Mouse (Mus musculus): ENCODE results near the gene Vamp2.

Vamp2 gene

DNA sequence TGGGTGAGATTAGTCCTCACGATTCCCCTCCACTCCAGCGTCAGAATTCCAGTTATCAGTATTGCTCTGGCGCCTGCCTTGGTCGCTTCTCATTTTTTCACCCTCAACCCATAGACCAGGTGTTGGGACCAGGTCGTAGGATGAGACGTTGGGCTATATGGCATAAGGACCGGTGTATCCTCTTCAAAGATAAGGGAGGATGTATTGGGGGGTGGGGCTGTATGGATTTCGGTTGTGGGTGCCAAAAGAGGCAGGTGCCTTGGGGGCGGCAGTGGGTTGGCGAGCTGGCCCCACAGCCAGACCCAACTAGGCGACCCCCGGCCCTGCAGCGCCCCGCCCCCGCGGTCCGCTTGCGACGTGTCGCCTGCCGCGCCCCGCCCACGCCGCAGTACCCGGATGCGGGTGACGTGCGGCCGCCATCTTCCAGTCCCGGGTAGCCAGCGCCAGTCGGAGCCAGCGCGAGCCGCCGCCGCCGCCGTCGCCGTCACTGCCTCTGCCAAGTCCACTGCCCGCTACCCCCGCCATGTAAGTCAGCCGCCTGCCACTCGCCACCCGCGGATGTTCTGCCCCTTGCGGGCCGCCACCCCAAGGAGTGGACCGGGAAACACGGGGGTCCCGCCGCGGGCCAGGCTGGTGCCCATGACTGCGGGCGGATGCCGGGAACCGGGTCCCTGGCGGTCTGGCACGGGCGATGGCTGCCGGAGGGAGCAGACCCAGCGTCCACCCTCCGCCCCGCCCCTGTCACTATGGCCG lies at the start of gene Vamp2:
Gene Vamp2, plus strand, starts transcription at position 388 of the 753 bp plus-strand sequence.
- peak; percentile 86 to 87 for DNase-seq (ENCODE audit: low spot score in 2 of 2)

DNA sequence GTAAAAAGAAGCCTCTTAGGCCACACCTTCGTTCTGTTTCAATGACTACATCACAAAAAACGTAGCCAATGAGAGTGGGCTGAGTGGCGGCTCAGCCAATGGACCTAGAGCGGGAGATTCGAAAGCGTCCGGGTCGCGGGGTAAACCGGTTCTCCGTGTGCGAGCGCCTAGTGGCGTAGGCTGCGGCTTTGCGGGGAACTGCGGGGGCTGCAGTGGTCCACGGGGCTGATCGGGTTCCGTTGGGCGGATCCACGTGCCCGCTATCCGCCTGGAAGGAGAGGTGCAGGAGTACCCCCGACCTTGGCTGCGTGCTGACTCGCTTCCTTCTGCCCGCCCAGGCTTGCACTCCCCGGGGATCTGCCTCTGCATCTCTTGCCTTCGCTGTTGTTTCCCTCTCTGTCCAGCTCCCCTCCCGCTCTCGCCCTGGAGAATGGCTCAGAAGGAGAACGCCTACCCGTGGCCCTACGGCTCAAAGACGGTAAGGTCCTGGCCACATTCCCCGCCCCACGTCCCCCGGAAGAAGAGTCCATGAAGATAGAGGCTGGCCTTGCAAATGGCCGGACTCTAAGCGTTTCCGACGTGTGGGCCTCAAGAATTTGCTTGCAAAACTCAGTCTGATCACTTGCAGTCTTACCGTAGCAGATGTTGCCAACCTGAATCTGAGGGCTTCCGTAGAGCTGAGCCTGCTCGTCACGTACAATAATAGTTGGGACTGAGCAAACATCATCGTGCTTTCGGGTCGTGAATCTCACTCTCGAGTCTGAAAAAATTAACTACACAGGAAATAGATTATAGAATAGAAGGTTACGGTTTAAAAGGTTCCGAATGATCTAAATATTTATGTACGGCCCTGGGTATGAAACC lies 42.5 kb upstream of the Vamp2 start, which contains the start of gene Aurkb:
Gene Aurkb, plus strand, starts transcription at position 117 of the 864 bp plus-strand sequence.
- peak; percentile 63 to 77 for DNase-seq (ENCODE audit: low spot score in 2 of 2)

DNA sequence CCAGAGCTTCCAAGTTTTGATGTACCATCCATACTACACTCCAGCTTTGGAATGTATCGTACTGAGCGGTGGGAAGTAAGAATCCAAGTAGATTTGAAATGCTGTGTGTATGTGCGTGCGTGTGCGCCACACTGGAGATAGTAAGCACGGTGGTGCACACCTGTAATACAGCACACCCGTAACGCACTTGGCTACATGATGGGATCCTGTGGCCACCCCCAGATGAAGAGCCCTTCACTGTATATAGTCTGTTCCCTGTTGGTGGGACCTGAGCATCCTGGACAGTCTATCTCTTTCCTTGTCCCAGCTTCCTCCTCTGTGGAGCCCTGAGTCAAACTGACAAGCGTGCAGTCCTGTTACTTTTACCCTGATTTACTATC lies 41.9 kb upstream of the Vamp2 start:
- DNase-seq (ENCODE audit: low spot score in 2 of 2), result no peak

DNA sequence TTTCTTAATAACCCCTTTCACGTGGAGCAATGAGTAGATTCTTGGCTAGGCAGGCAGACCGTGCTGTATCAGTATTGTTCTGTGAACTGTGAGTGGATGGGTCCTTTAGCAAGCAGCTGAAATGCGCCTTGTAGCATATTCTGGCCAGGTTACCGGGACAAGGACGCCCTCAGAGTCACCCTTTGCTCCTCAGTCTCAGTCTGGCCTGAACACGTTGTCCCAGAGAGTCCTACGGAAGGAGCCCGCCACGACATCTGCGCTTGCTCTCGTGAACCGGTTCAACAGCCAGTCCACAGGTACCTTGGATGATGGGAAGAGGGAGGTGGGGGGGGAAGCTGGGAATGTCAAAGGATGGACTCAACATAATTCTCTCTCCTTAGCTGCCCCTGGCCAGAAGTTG lies 40.7 kb upstream of the Vamp2 start:
- DNase-seq (ENCODE audit: low spot score in 2 of 2), result no peak

DNA sequence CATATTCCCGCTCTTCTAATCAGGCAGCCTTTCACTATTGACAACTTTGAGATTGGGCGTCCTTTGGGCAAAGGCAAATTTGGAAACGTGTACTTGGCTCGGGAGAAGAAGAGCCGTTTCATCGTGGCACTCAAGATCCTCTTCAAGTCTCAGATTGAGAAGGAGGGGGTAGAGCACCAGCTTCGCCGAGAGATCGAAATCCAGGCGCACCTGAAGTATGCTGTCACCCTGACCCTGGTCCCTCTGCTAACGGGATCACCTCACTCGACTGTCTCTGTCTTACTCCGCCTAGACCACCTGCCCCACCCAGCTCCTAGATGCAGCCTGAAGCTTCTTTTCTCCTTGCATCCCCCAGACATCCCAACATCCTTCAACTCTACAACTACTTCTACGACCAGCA lies 40.1 kb upstream of the Vamp2 start:
- no peak for DNase-seq (ENCODE audit: low spot score in 2 of 2)

DNA sequence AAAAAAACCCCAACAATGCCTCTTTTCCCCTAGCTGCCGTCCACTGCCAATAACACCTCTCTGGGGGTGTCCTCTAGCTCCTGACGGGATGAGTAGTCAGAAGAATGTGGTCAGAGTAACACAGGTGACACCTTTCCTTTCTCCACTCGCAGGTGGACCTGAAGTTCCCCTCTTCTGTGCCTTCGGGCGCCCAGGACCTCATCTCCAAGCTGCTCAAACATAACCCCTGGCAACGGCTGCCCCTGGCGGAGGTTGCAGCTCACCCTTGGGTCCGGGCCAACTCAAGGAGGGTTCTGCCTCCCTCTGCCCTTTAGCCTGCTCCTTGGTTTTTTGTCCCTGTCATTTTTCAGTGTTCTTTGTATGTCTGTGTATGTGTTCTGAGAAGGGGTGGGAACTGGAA lies 37.5 kb upstream of the Vamp2 start:
- no peak for DNase-seq (ENCODE audit: low spot score in 2 of 2)

DNA sequence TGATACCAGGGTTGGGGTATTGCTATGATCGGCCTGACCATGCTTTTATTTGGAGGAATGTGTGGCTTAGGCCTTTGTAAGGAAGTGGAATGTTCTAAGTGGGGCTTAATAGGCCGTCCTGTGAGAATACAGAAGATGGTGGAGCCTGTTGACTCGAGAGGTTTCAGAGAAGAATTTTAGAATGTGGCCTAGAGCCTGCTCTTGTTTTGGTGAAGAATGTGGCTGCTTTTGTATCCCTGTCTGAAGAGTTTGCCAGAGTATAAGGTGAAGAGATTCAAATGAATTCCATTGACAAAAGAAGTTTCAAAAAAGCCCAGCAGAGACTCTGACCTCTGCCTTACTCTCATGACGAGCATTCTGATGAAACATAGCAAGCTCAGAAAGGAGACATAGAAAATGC lies 36.5 kb upstream of the Vamp2 start:
- no peak for DNase-seq (ENCODE audit: low spot score in 2 of 2)

DNA sequence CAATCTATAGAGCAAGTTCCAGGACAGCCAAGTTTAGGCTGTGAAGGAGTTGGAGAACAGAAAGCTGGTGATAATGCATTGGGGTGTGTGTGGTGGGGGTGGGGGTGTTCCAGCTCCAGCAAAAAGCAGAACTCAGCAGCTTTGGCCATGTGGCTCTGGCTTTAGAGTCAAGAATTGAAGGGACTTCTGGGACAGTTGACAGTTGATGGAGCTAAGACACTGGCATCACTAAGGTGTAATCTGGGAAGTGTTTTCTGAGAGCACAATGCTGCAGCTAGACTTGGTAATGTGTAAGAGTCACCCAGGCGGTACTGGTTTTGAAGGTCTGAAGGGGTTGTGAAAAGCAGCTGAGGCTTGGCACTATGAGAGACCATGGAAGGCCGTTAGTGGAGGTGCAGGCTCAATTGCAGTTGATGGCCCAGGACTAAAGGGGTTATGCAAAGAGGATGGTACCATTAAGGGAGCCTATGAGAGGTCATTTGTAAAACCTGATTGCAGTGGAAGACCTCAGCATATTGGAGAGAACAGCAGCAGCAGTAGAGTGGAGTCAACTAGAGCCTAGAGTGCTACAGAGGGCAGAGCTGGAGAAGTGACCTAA lies 35.4 kb upstream of the Vamp2 start:
- no peak for DNase-seq (ENCODE audit: low spot score in 2 of 2)

DNA sequence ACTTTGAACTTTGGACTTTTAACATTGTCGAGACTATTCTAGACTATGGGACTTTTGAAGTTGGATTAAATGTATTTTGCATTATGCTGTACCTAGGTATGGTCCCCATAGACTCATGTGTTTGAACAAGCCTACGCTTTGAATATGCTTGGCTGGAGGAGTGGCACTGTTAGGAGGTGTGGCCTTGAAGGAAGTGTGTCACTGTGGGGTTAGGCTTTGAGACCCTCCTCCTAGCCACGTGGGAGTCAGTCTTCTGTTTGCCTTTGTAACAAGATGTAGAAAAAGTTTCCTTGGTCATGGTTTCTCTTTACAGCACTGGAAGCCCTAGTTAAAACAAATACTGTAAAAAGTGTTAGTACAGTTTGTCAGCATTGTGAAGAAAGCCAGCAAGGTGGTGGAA lies 34.4 kb upstream of the Vamp2 start:
- DNase-seq (ENCODE audit: low spot score in 2 of 2), result no peak

DNA sequence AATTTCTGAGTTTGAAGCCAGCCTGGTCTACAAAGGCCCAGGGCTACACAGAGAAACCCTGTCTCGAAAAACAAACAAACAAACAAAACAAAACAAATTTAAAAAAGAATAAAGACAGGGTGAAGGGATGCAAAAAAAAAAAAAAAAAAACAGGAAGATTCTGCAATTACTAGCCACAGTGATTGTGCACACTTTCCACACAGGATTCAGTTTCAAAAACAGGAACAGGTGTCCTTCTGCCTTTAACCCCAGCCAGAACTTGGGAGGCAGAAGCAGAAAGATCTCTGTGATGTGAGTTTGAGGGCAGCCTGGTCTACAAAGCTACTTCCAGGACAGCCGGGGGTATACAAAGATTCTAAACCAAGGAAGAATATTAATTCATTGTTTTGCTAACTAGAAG lies 30.0 kb upstream of the Vamp2 start:
- no peak for DNase-seq (ENCODE audit: low spot score in 2 of 2)

DNA sequence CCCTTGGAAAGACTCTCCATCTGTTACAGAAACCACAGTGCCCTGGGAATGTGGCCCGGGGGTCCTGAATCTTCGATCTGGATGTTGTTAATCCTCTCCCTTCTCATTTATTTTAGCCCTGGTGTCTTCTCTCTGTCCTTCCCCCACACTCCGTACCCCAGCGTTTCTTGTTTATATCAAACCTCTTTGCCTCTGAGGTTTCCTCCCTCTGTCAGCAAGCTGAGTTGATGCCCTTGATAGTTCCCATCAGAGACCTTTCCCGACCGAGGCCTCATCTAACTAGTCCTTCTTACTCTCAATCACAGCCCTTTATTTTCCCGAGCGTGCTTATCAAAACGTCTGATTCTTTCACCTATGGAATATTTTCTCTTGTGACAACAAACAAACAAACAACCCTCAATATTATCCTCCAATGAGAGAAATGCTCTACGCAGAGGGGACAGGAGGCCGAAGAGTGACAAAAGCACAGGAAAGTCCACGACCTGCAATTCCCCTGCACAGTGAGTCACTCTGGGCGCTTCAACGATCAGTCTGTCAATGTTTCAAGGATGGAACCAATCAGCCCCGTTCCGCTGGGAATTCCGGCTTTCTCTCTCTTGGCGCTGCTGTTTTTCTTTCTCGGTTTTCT lies 29.4 kb upstream of the Vamp2 start:
- DNase-seq (ENCODE audit: low spot score in 2 of 2), result no peak

DNA sequence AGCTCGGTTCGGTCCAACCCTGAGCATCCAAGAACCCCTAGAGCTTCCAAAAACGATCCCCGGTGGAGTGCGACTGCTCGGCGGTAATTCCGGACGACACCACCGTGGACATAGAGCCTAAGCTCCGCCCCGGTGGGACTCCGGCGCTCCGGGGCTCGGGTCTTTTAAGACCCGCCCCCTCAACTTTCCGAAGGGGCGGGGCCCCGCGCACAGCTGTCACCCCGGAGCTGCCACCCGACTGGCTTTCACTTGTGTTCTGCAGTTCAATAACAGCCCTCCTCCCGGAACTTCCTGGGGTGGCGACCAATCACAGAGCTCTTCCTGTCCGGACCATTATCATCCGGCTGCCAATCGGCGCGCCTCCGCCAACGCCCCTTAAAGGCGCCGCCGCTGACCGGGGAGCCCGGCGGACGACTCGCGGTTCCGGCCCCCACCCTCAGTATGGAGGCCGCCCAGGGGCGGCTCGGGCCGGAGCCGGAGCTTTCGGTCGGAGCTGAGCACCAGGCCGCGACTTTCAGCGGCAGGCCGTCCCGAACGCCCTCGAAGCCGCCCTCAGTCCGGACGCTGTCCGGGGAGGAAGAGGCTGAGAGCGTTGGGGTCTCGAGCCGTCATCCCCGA lies 28.8 kb upstream of the Vamp2 start, which contains the start of gene Borcs6:
Gene Borcs6, plus strand, starts transcription at position 361 of the 618 bp plus-strand sequence.
- peak; percentile 88 to 94 for DNase-seq (ENCODE audit: low spot score in 2 of 2)

DNA sequence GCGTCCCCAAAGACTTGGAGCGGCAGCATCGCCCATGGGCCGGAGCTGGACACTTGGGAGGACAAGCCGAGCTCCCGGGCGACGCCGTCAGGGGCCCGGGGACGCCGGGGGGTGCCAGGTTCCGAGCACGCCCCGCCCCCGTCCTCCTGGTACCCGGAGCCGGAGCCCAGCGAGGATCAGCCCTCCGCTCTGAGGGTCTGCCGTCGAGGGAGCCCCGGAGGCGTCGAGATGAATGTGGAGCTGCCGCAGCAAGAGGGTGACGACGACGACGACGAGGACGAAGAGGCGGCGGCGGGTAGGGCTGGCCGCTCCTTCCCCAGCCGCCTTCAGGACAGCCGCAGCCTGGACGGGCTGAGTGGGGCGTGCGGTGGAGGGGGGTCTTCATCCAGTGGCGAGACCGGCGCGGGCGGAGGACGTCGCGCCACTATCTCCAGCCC lies 28.3 kb upstream of the Vamp2 start:
- no peak for DNase-seq (ENCODE audit: low spot score in 2 of 2)

DNA sequence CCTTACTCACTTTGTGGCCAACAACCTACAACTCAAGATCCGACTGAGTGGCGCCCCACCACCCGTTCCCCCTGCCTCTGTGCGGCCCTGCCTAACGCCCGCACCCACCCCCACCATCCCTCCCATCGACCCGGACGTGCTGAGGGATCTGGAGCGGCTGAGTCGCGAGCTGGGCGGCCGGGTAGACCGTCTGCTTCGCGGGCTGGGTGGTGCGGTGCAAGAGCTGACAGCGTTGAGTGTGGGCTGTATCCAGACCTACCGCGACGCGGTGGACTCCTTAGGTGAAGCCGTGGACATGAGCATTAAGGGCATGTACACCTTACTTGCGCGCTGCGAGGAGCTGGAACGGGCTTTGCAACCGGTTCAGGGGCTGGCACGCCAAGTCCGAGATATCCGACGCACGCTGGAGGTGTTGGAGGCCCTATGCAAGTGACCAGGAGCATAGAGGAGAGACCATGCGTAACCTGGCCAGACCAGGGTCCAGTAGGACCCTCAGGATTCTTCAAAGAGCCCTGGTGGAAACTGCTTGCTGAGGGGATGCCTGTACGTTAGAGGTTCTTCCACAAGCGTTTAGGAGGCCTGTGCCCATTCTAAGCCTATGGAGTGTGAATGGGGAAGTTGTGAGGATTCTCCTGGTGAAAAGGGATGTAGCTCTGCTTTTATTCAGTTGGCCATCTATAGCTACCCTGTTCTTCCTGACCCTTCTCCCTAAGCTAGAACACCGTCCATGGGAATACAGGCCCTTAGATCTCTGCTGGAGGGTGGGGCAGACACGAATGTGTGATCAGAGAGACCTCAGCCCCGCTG lies 27.6 kb upstream of the Vamp2 start:
- peak in 1 of 2 experiments; percentile 32 for DNase-seq (ENCODE audit: low spot score in 2 of 2)

DNA sequence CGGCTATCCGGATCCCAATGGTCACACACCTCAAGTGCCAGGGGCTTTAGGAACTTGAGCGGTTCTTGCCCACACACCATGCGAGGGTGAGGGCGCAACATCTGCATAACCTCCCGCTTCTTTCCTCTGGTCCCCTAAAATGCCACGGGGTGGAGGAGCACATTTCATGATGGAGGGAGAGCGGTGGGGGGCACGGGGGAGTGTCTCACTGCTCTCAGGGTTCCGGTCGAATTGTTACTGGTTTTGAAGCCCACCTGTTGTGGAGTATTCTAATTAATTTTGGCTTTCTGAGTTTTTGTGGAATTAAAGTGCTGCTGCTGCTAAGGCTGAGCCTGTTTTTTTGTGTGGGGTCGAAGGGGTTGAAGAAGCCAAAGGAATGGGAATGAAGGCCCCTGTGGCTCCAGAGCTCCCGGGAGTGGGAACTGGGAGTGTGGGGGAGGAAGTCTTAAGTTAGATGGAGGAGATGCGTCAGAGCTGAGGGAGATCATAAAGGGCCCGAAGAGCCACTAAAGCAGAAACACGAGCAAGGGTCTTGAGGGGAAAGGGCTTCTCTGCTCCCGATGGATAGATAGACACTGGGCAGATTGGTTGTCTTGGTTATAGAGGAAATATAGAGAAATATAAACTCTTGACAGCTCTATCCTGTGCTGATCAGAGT lies 26.9 kb upstream of the Vamp2 start:
- DNase-seq (ENCODE audit: low spot score in 2 of 2), result no peak

DNA sequence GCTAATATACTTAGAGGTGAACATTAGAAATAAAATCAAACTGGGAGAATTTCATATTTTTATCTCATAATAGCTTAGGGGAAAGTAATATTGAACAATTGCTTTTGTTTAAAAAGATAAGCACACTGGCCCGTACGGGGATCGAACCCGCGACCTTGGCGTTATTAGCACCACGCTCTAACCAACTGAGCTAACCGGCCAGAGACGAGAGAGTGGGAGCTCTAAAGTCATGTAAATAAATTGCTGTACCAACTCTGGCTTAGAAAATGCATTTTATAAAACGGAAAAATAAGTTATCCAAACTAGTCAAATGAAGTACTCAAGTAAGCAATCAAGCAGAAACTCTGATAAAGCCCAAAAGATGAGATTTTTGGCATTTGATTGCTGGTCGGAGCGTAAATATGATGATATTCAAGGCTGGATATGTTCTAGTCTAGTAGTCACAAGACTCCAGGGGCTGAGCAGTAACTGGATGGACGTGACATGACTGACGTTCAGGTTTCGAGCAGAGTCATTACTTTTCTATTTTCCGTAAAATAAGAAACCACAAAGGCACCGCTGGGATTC lies 26.0 kb upstream of the Vamp2 start:
- DNase-seq (ENCODE audit: low spot score in 2 of 2), result peak; percentile 60 to 76

DNA sequence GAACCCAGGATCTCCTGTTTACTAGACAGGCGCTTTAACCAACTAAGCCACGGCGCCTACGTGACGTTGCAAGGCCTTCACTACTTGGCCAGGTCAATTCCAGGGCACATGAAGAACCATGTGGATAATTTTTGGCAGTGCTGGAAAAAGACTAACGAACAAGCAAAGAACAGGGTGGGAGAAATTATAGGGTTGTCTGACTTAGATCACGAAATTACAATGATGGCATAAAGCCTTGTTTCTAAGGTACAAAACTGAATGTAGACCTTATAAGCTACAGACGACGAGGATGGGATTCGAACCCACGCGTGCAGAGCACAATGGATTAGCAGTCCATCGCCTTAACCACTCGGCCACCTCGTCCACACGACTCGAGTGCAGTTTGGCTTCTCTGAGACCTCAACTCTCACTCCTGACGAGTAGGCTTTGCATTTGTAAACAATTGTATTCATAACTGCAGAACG lies 25.5 kb upstream of the Vamp2 start:
- peak; percentile 97 to 98 for DNase-seq (ENCODE audit: low spot score in 2 of 2)

DNA sequence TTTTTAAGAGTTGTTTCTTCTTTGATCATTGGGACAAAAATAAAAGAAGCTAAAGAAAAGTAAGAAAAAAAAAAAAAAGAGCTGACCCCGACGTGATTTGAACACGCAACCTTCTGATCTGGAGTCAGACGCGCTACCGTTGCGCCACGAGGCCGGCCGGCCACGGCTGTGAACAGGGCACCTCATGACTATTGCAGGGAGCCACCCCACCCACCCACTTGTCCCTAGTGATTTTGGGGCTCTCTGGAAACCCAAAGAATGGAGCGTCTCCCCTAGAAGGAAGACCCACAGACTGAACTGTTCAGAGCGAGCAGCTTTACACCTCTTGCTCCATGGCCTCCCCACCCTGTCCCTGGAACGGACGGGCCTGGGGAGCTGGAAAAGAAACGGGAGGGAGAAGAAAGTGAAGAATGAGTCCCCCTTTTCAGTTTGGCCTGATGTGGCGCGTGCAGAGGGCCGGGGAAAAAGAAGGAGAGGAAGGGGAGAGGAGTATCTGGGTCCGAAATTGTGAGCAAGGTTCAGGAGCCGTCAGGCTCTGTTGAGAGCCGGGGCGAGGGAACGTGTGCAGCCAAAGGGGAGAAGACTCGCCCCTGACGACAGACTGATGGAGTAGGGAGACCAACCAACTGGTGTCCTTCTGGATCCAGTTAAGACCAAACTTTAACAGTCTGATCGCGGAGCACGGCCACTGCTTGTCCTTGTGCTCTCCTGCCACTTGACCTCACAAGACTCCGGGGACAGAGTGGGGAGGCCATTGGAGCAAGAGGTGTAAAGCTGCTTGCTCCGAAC lies 24.7 kb upstream of the Vamp2 start:
- peak; percentile 70 to 84 for DNase-seq (ENCODE audit: low spot score in 2 of 2)
